Mouse (Mus musculus) left cerebral cortex, postnatal 25 days (tissue): Measurements from ENCODE around the gene Med12. TPM values are rescaled to one million over a fixed set of nuclear protein-coding genes. Genes with fewer than 3 reads are reported as not detected.

Experiments
- total RNA-seq, 2 experiments: library from RNA; stranded (reverse); gene quantifications; 2 replicates each; pipeline ENCODE4 v1.2.3; 2021

Med12 gene
- total RNA-seq, 2 experiments from 2014 or later = 18.4 to 22.7 TPM

Other genes starting within 250 kb of the Med12 start
- gene Tex11, start 214.4 kb upstream of the Med12 start, total RNA-seq = under 1 TPM in 1 of 2 experiments, not detected in 1; 0.18 TPM
- 1 to 10 TPM; 6.7 to 7.4 TPM for gene Slc7a3, start 188.0 kb upstream of the Med12 start, total RNA-seq
- 10 to 100 TPM; 69.4 to 75.2 TPM for gene Snx12, start 51.5 kb upstream of the Med12 start, total RNA-seq
- 10 to 100 TPM; 15.4 to 18.1 TPM for gene Foxo4, start 19.5 kb upstream of the Med12 start, total RNA-seq
- gene Gm614, start 10.0 kb upstream of the Med12 start, total RNA-seq = not detected
- gene Il2rg, start 5.8 kb upstream of the Med12 start, total RNA-seq = 1 to 10 TPM; 1.5 to 1.6 TPM
- gene Gm20489, start 5.0 kb upstream of the Med12 start, total RNA-seq = not detected
- gene Nlgn3, start 25.1 kb downstream of the Med12 start, total RNA-seq = 100 to 1,000 TPM; 174 to 180 TPM
- 10 to 100 TPM in 1 of 2 experiments, 1 to 10 TPM in 1; 8.3 to 10.3 TPM for gene Gjb1, start 102.3 kb downstream of the Med12 start, total RNA-seq
- gene Zmym3, start 146.8 kb downstream of the Med12 start, total RNA-seq = 100 to 1,000 TPM; 119 to 145 TPM
- gene Nono, start 155.3 kb downstream of the Med12 start, total RNA-seq = 100 to 1,000 TPM; 118 to 130 TPM
- 1 to 10 TPM in 1 of 2 experiments, under 1 TPM in 1; 0.66 to 1.2 TPM for gene Itgb1bp2, start 175.1 kb downstream of the Med12 start, total RNA-seq